Mouse (Mus musculus): ENCODE measurements around the gene Ppp2r2c. TPM values are rescaled to one million over a fixed set of nuclear protein-coding genes. Genes with fewer than 3 reads are reported as not detected.

Ppp2r2c gene
- polyA plus RNA-seq, 1 experiment from 2014 or later: 9.5 TPM

- H3K9me3 ChIP-seq (ENCODE audit: control insufficient read depth, low read length): no peaks in the 10 kb centered on the region
- H3K4me1 ChIP-seq (ENCODE audit: control insufficient read depth, insufficient read depth, low read length): no peaks in the 10 kb centered on the region
- no peaks in the 10 kb centered on the region for H3K36me3 ChIP-seq (ENCODE audit: control insufficient read depth, insufficient read depth, low read length)
- no peak overlapping the region for H3K9ac ChIP-seq (ENCODE audit: low read length)
- no peak overlapping the region for H3K27ac ChIP-seq (ENCODE audit: low read depth, low read length)
- no peak for ATAC-seq (ENCODE audit: insufficient read depth, low FRiP score, low TSS enrichment)
- no peak overlapping the region for H3K4me3 ChIP-seq (ENCODE audit: low read depth, low read length)
- no peak for DNase-seq (ENCODE audit: low spot score)
- H3K4me2 ChIP-seq (ENCODE audit: low read depth): no peak overlapping the region
- 89% methylated on average over 21 of the region's 21 CpGs for WGBS
- H3K27me3 ChIP-seq (ENCODE audit: control insufficient read depth, insufficient read depth, low read length): no peaks in the 10 kb centered on the region
Measured at GRCm38 (mm10) chr5:36909545-36909944, 41.2 kb downstream of the Ppp2r2c start.

GRCm38 (mm10) chr5:36910980-36911379 lies 42.7 kb downstream of the Ppp2r2c start:
- no peak overlapping the region for H3K9ac ChIP-seq (ENCODE audit: low read length)
- no peak overlapping the region for H3K4me3 ChIP-seq (ENCODE audit: low read depth, low read length)
- 0 out of 2 replicates have a peak, but pooled peaks have one; percentile 27 for ATAC-seq (ENCODE audit: insufficient read depth, low FRiP score, low TSS enrichment)
- H3K27me3 ChIP-seq (ENCODE audit: control insufficient read depth, insufficient read depth, low read length): no peaks in the 10 kb centered on the region
- no peaks in the 10 kb centered on the region for H3K36me3 ChIP-seq (ENCODE audit: control insufficient read depth, insufficient read depth, low read length)
- no peaks in the 10 kb centered on the region for H3K9me3 ChIP-seq (ENCODE audit: control insufficient read depth, low read length)
- DNase-seq (ENCODE audit: low spot score): no peak
- no peaks in the 10 kb centered on the region for H3K4me1 ChIP-seq (ENCODE audit: control insufficient read depth, insufficient read depth, low read length)
- no peak overlapping the region for H3K27ac ChIP-seq (ENCODE audit: low read depth, low read length)
- H3K4me2 ChIP-seq (ENCODE audit: low read depth): no peak overlapping the region
- 17% methylated on average over 7 of the region's 7 CpGs for WGBS

- no peak for ATAC-seq (ENCODE audit: insufficient read depth, low FRiP score, low TSS enrichment)
- Histone ChIP-seq H3K9ac (ENCODE audit: low read length) (no peak overlapping the region), H3K27me3 (ENCODE audit: control insufficient read depth, insufficient read depth, low read length) (no peaks in the 10 kb centered on the region), H3K36me3 (ENCODE audit: control insufficient read depth, insufficient read depth, low read length) (no peaks in the 10 kb centered on the region), H3K4me1 (ENCODE audit: control insufficient read depth, insufficient read depth, low read length) (no peaks in the 10 kb centered on the region), H3K4me3 (ENCODE audit: low read depth, low read length) (no peak overlapping the region), H3K27ac (ENCODE audit: low read depth, low read length) (no peak overlapping the region), H3K9me3 (ENCODE audit: control insufficient read depth, low read length) (no peaks in the 10 kb centered on the region), H3K4me2 (ENCODE audit: low read depth) (no peak overlapping the region)
- no peak for DNase-seq (ENCODE audit: low spot score)
- WGBS: 74% methylated on average over 11 of the region's 11 CpGs
Measured at GRCm38 (mm10) chr5:36911759-36912352, 43.5 kb downstream of the Ppp2r2c start.

- H3K36me3 ChIP-seq (ENCODE audit: control insufficient read depth, insufficient read depth, low read length): no peaks in the 10 kb centered on the region
- no peak overlapping the region for H3K9ac ChIP-seq (ENCODE audit: low read length)
- H3K4me1 ChIP-seq (ENCODE audit: control insufficient read depth, insufficient read depth, low read length): no peaks in the 10 kb centered on the region
- WGBS: 71% methylated on average over 14 of the region's 14 CpGs
- no peaks in the 10 kb centered on the region for H3K9me3 ChIP-seq (ENCODE audit: control insufficient read depth, low read length)
- H3K4me3 ChIP-seq (ENCODE audit: low read depth, low read length): no peak overlapping the region
- H3K27ac ChIP-seq (ENCODE audit: low read depth, low read length): no peak overlapping the region
- no peak overlapping the region for H3K4me2 ChIP-seq (ENCODE audit: low read depth)
- no peaks in the 10 kb centered on the region for H3K27me3 ChIP-seq (ENCODE audit: control insufficient read depth, insufficient read depth, low read length)
- ATAC-seq (ENCODE audit: insufficient read depth, low FRiP score, low TSS enrichment) (no peak), DNase-seq (ENCODE audit: low spot score) (no peak)
Measured at GRCm38 (mm10) chr5:36912602-36913310, 44.4 kb downstream of the Ppp2r2c start.

- no peak overlapping the region for H3K4me2 ChIP-seq (ENCODE audit: low read depth)
- DNase-seq (ENCODE audit: low spot score) (no peak), ATAC-seq (ENCODE audit: insufficient read depth, low FRiP score, low TSS enrichment) (no peak)
- H3K27me3 ChIP-seq (ENCODE audit: control insufficient read depth, insufficient read depth, low read length): no peaks in the 10 kb centered on the region
- peaks cover 3% of the 10 kb centered on the region; the same call in 1 of the 2 replicates for H3K4me1 ChIP-seq (ENCODE audit: control insufficient read depth, insufficient read depth, low read length)
- no peaks in the 10 kb centered on the region for H3K9me3 ChIP-seq (ENCODE audit: control insufficient read depth, low read length)
- no peak overlapping the region for H3K9ac ChIP-seq (ENCODE audit: low read length)
- no peak overlapping the region for H3K4me3 ChIP-seq (ENCODE audit: low read depth, low read length)
- no peak overlapping the region for H3K27ac ChIP-seq (ENCODE audit: low read depth, low read length)
- no peaks in the 10 kb centered on the region for H3K36me3 ChIP-seq (ENCODE audit: control insufficient read depth, insufficient read depth, low read length)
- 79% methylated on average over 3 of the region's 3 CpGs for WGBS
Measured at GRCm38 (mm10) chr5:36915256-36915655, 46.9 kb downstream of the Ppp2r2c start.

- Histone ChIP-seq H3K36me3 (ENCODE audit: control insufficient read depth, insufficient read depth, low read length) (no peaks in the 10 kb centered on the region), H3K27ac (ENCODE audit: low read depth, low read length) (no peak overlapping the region), H3K4me3 (ENCODE audit: low read depth, low read length) (no peak overlapping the region), H3K9me3 (ENCODE audit: control insufficient read depth, low read length) (no peaks in the 10 kb centered on the region), H3K4me1 (ENCODE audit: control insufficient read depth, insufficient read depth, low read length) (peaks cover 3% of the 10 kb centered on the region; the same call in 1 of the 2 replicates), H3K9ac (ENCODE audit: low read length) (no peak overlapping the region), H3K4me2 (ENCODE audit: low read depth) (no peak overlapping the region), H3K27me3 (ENCODE audit: control insufficient read depth, insufficient read depth, low read length) (no peaks in the 10 kb centered on the region)
- 83% methylated on average over 4 of the region's 4 CpGs for WGBS
- ATAC-seq (ENCODE audit: insufficient read depth, low FRiP score, low TSS enrichment) (no peak), DNase-seq (ENCODE audit: low spot score) (no peak)
Measured at GRCm38 (mm10) chr5:36916581-36916980, 48.3 kb downstream of the Ppp2r2c start.

DNA sequence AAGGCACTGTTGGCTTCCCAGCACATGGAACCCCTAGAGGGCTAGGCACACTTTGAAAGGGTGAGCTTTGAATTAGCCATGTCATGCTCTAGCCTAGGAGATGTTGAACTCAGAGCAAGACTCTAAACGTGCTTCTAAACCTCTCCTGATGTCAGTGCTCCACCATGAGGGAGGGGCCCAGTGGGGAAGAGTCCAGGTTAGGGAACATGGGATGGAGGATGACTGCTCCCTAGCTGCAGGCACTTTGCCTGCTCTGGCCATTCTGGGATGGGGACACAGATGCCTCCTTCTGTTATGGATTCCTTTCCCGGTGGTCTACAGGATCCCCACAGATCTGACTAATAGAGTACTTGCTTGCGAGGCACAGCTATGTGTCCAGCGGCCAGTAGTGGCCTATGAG lies 48.9 kb downstream of the Ppp2r2c start:
- H3K27ac ChIP-seq (ENCODE audit: low read depth, low read length): no peak overlapping the region
- H3K4me2 ChIP-seq (ENCODE audit: low read depth): no peak overlapping the region
- no peak for DNase-seq (ENCODE audit: low spot score)
- H3K4me3 ChIP-seq (ENCODE audit: low read depth, low read length): no peak overlapping the region
- H3K27me3 ChIP-seq (ENCODE audit: control insufficient read depth, insufficient read depth, low read length): no peaks in the 10 kb centered on the region
- H3K9me3 ChIP-seq (ENCODE audit: control insufficient read depth, low read length): no peaks in the 10 kb centered on the region
- H3K4me1 ChIP-seq (ENCODE audit: control insufficient read depth, insufficient read depth, low read length): peaks cover 3% of the 10 kb centered on the region; the same call in 1 of the 2 replicates
- WGBS: 83% methylated on average over 4 of the region's 4 CpGs
- no peaks in the 10 kb centered on the region for H3K36me3 ChIP-seq (ENCODE audit: control insufficient read depth, insufficient read depth, low read length)
- ATAC-seq (ENCODE audit: insufficient read depth, low FRiP score, low TSS enrichment): no peak
- H3K9ac ChIP-seq (ENCODE audit: low read length): no peak overlapping the region

DNA sequence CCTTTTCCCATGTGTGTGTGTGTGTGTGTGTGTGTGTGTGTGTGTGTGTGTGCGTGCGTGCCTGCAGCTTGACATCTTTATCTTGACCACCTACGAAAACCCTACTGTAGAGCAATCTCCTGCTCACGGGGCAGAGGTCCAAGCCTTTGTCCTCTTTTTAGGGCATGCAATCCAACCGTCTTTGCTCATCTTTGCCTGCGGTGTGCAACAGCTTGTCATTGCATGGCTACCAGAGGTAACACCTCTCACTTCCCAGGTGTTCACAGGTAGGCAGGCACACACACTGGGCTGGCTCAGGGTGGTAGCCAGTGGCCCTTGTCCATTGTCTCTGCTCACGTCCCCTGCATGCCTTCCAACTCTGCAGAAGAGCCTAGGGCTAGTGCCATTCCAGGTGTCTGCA lies 49.7 kb downstream of the Ppp2r2c start:
- H3K4me3 ChIP-seq (ENCODE audit: low read depth, low read length): no peak overlapping the region

DNA sequence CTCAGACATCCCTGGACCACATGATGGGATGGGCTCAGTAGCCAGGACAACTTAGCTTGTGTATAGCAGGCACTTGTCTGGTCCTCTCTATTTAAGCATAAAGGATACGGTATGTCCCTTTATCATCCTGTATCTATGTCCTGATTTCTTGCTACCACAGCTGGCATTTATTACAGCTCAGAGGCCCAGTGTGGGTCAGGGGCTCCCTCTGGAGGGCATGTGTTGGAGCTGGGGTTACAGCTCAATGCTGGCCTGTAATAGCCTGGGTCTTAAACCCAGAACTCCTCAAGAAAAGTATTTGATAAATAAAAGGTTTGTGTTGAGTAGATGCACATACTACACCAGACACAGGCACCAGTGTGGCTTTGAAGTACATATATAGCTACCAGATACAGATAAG lies 51.8 kb downstream of the Ppp2r2c start:
- 57% methylated on average over 1 of the region's 1 CpGs for WGBS

More for the DNA sequence above, 49.7 kb downstream of the Ppp2r2c start:
- ATAC-seq (ENCODE audit: insufficient read depth, low FRiP score, low TSS enrichment): no peak
- Histone ChIP-seq H3K4me1 (ENCODE audit: control insufficient read depth, insufficient read depth, low read length) (peaks cover 3% of the 10 kb centered on the region; the same call in 1 of the 2 replicates), H3K36me3 (ENCODE audit: control insufficient read depth, insufficient read depth, low read length) (no peaks in the 10 kb centered on the region), H3K27me3 (ENCODE audit: control insufficient read depth, insufficient read depth, low read length) (no peaks in the 10 kb centered on the region), H3K4me2 (ENCODE audit: low read depth) (no peak overlapping the region), H3K9ac (ENCODE audit: low read length) (no peak overlapping the region), H3K27ac (ENCODE audit: low read depth, low read length) (no peak overlapping the region), H3K9me3 (ENCODE audit: control insufficient read depth, low read length) (no peaks in the 10 kb centered on the region)
- WGBS: 77% methylated on average over 7 of the region's 7 CpGs
- DNase-seq (ENCODE audit: low spot score): no peak

More for the DNA sequence above, 51.8 kb downstream of the Ppp2r2c start:
- Histone ChIP-seq H3K4me2 (ENCODE audit: low read depth) (no peak overlapping the region), H3K9ac (ENCODE audit: low read length) (no peak overlapping the region), H3K9me3 (ENCODE audit: control insufficient read depth, low read length) (no peaks in the 10 kb centered on the region), H3K4me1 (ENCODE audit: control insufficient read depth, insufficient read depth, low read length) (peaks cover 3% of the 10 kb centered on the region; the same call in 1 of the 2 replicates), H3K27ac (ENCODE audit: low read depth, low read length) (no peak overlapping the region), H3K27me3 (ENCODE audit: control insufficient read depth, insufficient read depth, low read length) (no peaks in the 10 kb centered on the region), H3K4me3 (ENCODE audit: low read depth, low read length) (no peak overlapping the region), H3K36me3 (ENCODE audit: control insufficient read depth, insufficient read depth, low read length) (no peaks in the 10 kb centered on the region)
- peak; percentile 16; the same call in 1 of the 2 replicates for ATAC-seq (ENCODE audit: insufficient read depth, low FRiP score, low TSS enrichment)
- DNase-seq (ENCODE audit: low spot score): peak; percentile 57
